Mouse (Mus musculus) lung, postnatal 0 days (tissue): ENCODE data around the gene Nrk.

Experiments
- CTCF ChIP-seq: IDR thresholded peaks from 2 replicates; pipeline ENCODE4 v1.5.1; 2016; ENCODE audit warnings: antibody characterized with exemption, mild to moderate bottlenecking
- EP300 ChIP-seq: IDR thresholded peaks from 2 replicates; pipeline ENCODE4 v1.6.1; 2016; ENCODE audit warnings: antibody characterized with exemption, mild to moderate bottlenecking, control low read depth

GRCm38 (mm10) chrX:138919030-138919429, 4.8 kb downstream of the Nrk start:
- TF ChIP-seq EP300 (no peak), CTCF (peak; percentile 36; the same call in 1 of the 2 replicates)
